Mouse (Mus musculus) G1E (cell line): ENCODE results near the gene Cerk.

Experiments used
- CTCF ChIP-seq: IDR thresholded peaks from 2 replicates; pipeline ENCODE4 v1.5.1; 2012; ENCODE audit warnings: low read depth, low read length, inconsistent platforms, mixed read lengths
- GATA1 ChIP-seq: IDR thresholded peaks from 2 replicates; pipeline ENCODE4 v1.6.1; 2012; ENCODE audit warnings: borderline replicate concordance, low read length, inconsistent platforms, mixed read lengths
- GATA2 ChIP-seq: IDR thresholded peaks from 2 replicates; pipeline ENCODE4 v1.6.1; 2012; ENCODE audit warnings: low read depth, low read length, inconsistent platforms, borderline replicate concordance
- POLR2AphosphoS5 ChIP-seq: IDR thresholded peaks from 2 replicates; pipeline ENCODE4 v1.6.1; 2012; ENCODE audit warnings: low read depth, low read length, inconsistent platforms; ENCODE audit not compliant: insufficient replicate concordance
- TAL1 ChIP-seq: conservative IDR thresholded peaks from 2 replicates; pipeline ENCODE4 v1.6.1; 2012; ENCODE audit warnings: low read depth, low read length, inconsistent platforms, mixed read lengths

DNA sequence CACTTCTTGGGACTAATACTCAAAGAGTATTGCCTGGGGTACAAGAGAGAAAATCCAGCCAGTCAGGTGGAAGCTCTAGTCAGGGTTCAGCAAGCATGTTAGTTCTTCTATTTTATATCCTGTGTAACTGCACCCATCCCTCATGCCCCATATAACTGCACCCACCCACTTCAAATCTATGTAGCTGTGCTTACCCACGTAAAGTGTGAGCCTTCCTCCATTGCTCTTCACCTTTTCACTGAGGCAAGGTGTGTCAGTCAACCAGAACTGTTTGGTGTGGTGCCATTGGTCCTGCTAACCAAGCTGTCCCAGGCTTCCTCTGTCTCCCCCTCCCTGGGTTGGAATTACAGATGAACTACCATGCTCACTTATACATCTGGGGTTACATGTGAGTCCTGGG is 45.2 kb upstream of the Cerk start:
- no peak for TF ChIP-seq CTCF
- TF ChIP-seq GATA1: no peak
- TF ChIP-seq GATA2: no peak
- no peak for TF ChIP-seq TAL1
- no peak for TF ChIP-seq POLR2AphosphoS5
